Mouse (Mus musculus) heart, embryonic 11.5 days (tissue): ENCODE results near the gene Rbms2. TPM values are rescaled to one million over a fixed set of nuclear protein-coding genes. Genes with fewer than 3 reads are reported as not detected.
"Not testable (repeated sequence)": the region's sequence is repeated elsewhere in the genome, so short reads cannot be mapped to it uniquely, and the experiment has no call there.

Experiments used
- ATAC-seq: fragments of 200-750 bp; cut with Nextera tagmentation; replicated peaks from 2 replicates; pipeline ENCODE4 v1.8.0; 2017; ENCODE audit warnings: moderate library complexity; ENCODE audit not compliant: insufficient number of reproducible peaks, low FRiP score, low TSS enrichment
- H3K27ac ChIP-seq: fragments of 300-500 bp; sonication (generic); 2 replicates; pipeline ENCODE4 v1.5.1; 2014; ENCODE audit warnings: mild to moderate bottlenecking, low read depth, low read length
- H3K27me3 ChIP-seq: fragments of 300-500 bp; sonication (generic); 2 replicates; pipeline ENCODE4 v1.6.1; 2014; ENCODE audit warnings: mild to moderate bottlenecking, low read length, mixed read lengths; ENCODE audit not compliant: control insufficient read depth, insufficient read depth
- H3K36me3 ChIP-seq: fragments of 300-500 bp; sonication (generic); 2 replicates; pipeline ENCODE4 v1.6.1; 2014; ENCODE audit warnings: mild to moderate bottlenecking, low read length, moderate library complexity, mixed read lengths; ENCODE audit not compliant: control insufficient read depth, insufficient read depth
- H3K4me1 ChIP-seq: fragments of 300-500 bp; sonication (generic); 2 replicates; pipeline ENCODE4 v1.6.1; 2014; ENCODE audit warnings: low read length; ENCODE audit not compliant: control insufficient read depth, insufficient read depth
- H3K4me2 ChIP-seq: fragments of 300-500 bp; sonication (generic); 2 replicates; pipeline ENCODE4 v1.6.1; 2014; ENCODE audit warnings: mild to moderate bottlenecking, moderate library complexity
- H3K4me3 ChIP-seq: fragments of 300-500 bp; sonication (generic); 2 replicates; pipeline ENCODE4 v1.5.1; 2014; ENCODE audit warnings: low read depth, low read length
- H3K9ac ChIP-seq: fragments of 300-500 bp; sonication (generic); 2 replicates; pipeline ENCODE4 v1.6.1; 2014; ENCODE audit warnings: mild to moderate bottlenecking, low read depth, low read length, moderate library complexity
- H3K9me3 ChIP-seq: fragments of 300-500 bp; sonication (generic); replicated peaks from 2 replicates; pipeline ENCODE4 v1.6.1; 2016; ENCODE audit warnings: low read length; ENCODE audit not compliant: control insufficient read depth
- WGBS: fragments of 180-500 bp; shearing (Covaris S2); extraction: QIAGEN DNeasy Blood & Tissue Kit; methylation state at CpG from one replicate; pipeline ENCODE4 v1.1.7; 2014; ENCODE audit not compliant: insufficient replicate concordance; 5-methylcytosine and 5-hydroxymethylcytosine counted together
- polyA plus RNA-seq: library from polyadenylated mRNA; unstranded; fragments of >200 nt; fragmentation: Nextera tagmentation; extraction: Ambion mirVana; gene quantifications from 2 replicates; pipeline ENCODE4 v1.2.1, GENCODE M21; 2014

The Rbms2 gene
- polyA plus RNA-seq, 1 experiment from 2014 or later = 36.1 TPM

GRCm38 (mm10) chr10:128093496-128094294, 86.4 kb downstream of the Rbms2 start:
- no peaks in the 10 kb centered on the region for H3K9me3 ChIP-seq
- H3K27me3 ChIP-seq = no peaks in the 10 kb centered on the region
- H3K27ac ChIP-seq = peak overlapping the region; percentile 97
- H3K4me3 ChIP-seq = peak overlapping the region; percentile 90
- WGBS = 26% methylated on average over 13 of the region's 13 CpGs
- peaks cover 40% of the 10 kb centered on the region for H3K4me1 ChIP-seq
- peak overlapping the region; percentile 90 for H3K9ac ChIP-seq
- no peak for ATAC-seq
- H3K36me3 ChIP-seq = peaks cover 10% of the 10 kb centered on the region
- H3K4me2 ChIP-seq = peak overlapping the region; percentile 95

GRCm38 (mm10) chr10:128092506-128093495, 87.3 kb downstream of the Rbms2 start:
- peak overlapping the region; percentile 90 for H3K4me3 ChIP-seq
- H3K4me2 ChIP-seq = peak overlapping the region; percentile 95
- H3K4me1 ChIP-seq = peaks cover 33% of the 10 kb centered on the region
- peaks cover 18% of the 10 kb centered on the region for H3K36me3 ChIP-seq
- peak; percentile 47 for ATAC-seq
- peak overlapping the region; percentile 97 for H3K27ac ChIP-seq
- no peaks in the 10 kb centered on the region for H3K9me3 ChIP-seq
- WGBS = 1% methylated on average over 82 of the region's 88 CpGs
- H3K27me3 ChIP-seq = no peaks in the 10 kb centered on the region
- H3K9ac ChIP-seq = peak overlapping the region; percentile 90

- H3K4me1 ChIP-seq = peaks cover 33% of the 10 kb centered on the region
- peak within 1 kb of the TSS; percentile 95 for H3K4me2 ChIP-seq
- 1% methylated on average over 20 of the region's 20 CpGs for WGBS
- H3K4me3 ChIP-seq = peak within 1 kb of the TSS; percentile 90
- ATAC-seq = peak; percentile 73
- no peaks in the 10 kb centered on the region for H3K9me3 ChIP-seq
- peak within 1 kb of the TSS; percentile 90 for H3K9ac ChIP-seq
- peaks cover 25% of the 10 kb centered on the region for H3K36me3 ChIP-seq
- peak within 1 kb of the TSS; percentile 97 for H3K27ac ChIP-seq
- no peaks in the 10 kb centered on the region for H3K27me3 ChIP-seq
Observed at GRCm38 (mm10) chr10:128091564-128092505, 88.3 kb downstream of the Rbms2 start, which contains the start of gene Baz2a. Gene Baz2a, plus strand, starts transcription at chr10:128091577.

GRCm38 (mm10) chr10:128090651-128091563, 89.2 kb downstream of the Rbms2 start:
- Histone ChIP-seq H3K27me3 (no peaks in the 10 kb centered on the region), H3K36me3 (peaks cover 34% of the 10 kb centered on the region), H3K9me3 (no peaks in the 10 kb centered on the region), H3K4me1 (peaks cover 29% of the 10 kb centered on the region), H3K4me3 (peak overlapping the region; percentile 90), H3K9ac (peak overlapping the region; percentile 90), H3K4me2 (peak overlapping the region; percentile 95), H3K27ac (peak overlapping the region; percentile 97)
- ATAC-seq = peak; percentile 27
- 8% methylated on average over 14 of the region's 14 CpGs for WGBS

- peak overlapping the region; percentile 16; the same call in 1 of the 2 replicates for H3K27ac ChIP-seq
- H3K36me3 ChIP-seq = peaks cover 44% of the 10 kb centered on the region
- H3K9me3 ChIP-seq = no peaks in the 10 kb centered on the region
- no peak overlapping the region for H3K4me3 ChIP-seq
- H3K4me2 ChIP-seq = no peak overlapping the region
- H3K4me1 ChIP-seq = peaks cover 30% of the 10 kb centered on the region
- no peak for ATAC-seq
- H3K27me3 ChIP-seq = no peaks in the 10 kb centered on the region
- 30% methylated on average over 5 of the region's 5 CpGs for WGBS
- H3K9ac ChIP-seq = no peak overlapping the region
Observed at GRCm38 (mm10) chr10:128089842-128090241, 90.3 kb downstream of the Rbms2 start.

GRCm38 (mm10) chr10:128088181-128088580, 91.9 kb downstream of the Rbms2 start:
- Histone ChIP-seq H3K4me3 (no peak overlapping the region), H3K9ac (no peak overlapping the region), H3K4me2 (no peak overlapping the region), H3K36me3 (peaks cover 45% of the 10 kb centered on the region), H3K27me3 (no peaks in the 10 kb centered on the region), H3K27ac (no peak overlapping the region), H3K9me3 (no peaks in the 10 kb centered on the region), H3K4me1 (peaks cover 17% of the 10 kb centered on the region)
- whole genome bisulfite sequencing = 93% methylated on average over 5 of the region's 5 CpGs
- no peak for ATAC-seq

- H3K27me3 ChIP-seq, H3K4me2 ChIP-seq, H3K9me3 ChIP-seq, H3K9ac ChIP-seq, H3K27ac ChIP-seq, ATAC-seq, H3K4me3 ChIP-seq: not testable (repeated sequence)
- H3K36me3 ChIP-seq = peaks cover 45% of the 10 kb centered on the region
- 75% methylated on average over 2 of the region's 2 CpGs for WGBS
- H3K4me1 ChIP-seq = peaks cover 17% of the 10 kb centered on the region
Observed at GRCm38 (mm10) chr10:128087216-128087615, 92.9 kb downstream of the Rbms2 start.
